Mouse (Mus musculus) MEL (cell line): Measurements from ENCODE around the gene Exog.

Experiments
- CTCF ChIP-seq, 3 experiments: IDR thresholded peaks in 2 of 3; conservative IDR thresholded peaks in 1 of 3; 2 replicates each; pipeline ENCODE4 v1.5.1; 2011 to 2012; ENCODE audit warnings: low read length in 3 of 3, low read depth in 2 of 3, mild to moderate bottlenecking in 2 of 3, improper control_type of control experiment in 1 of 3, inconsistent platforms in 1 of 3, mixed read lengths in 1 of 3, moderate library complexity in 1 of 3; ENCODE audit not compliant: control insufficient read depth in 1 of 3, insufficient read depth in 1 of 3, poor library complexity in 1 of 3, severe bottlenecking in 1 of 3
- EP300 ChIP-seq, 2 experiments: IDR thresholded peaks; 2 replicates each; pipeline ENCODE4 v1.6.1; 2011; ENCODE audit warnings: improper control_type of control experiment in 2 of 2, low read length in 2 of 2, low read depth in 1 of 2, mild to moderate bottlenecking in 1 of 2
- POLR2A ChIP-seq, 2 experiments: IDR thresholded peaks; 2 replicates each; pipeline ENCODE4 v1.6.1; 2011 to 2012; ENCODE audit warnings: low read length in 2 of 2, mild to moderate bottlenecking in 2 of 2, control low read depth in 1 of 2, improper control_type of control experiment in 1 of 2, low read depth in 1 of 2, moderate library complexity in 1 of 2; ENCODE audit not compliant: control insufficient read depth in 1 of 2, insufficient read depth in 1 of 2, poor library complexity in 1 of 2
- POLR2AphosphoS5 ChIP-seq: IDR thresholded peaks from 2 replicates; pipeline ENCODE4 v1.6.1; 2012; ENCODE audit warnings: low read depth, borderline replicate concordance, mild to moderate bottlenecking, inconsistent platforms, low read length, moderate library complexity, mixed read lengths
- RAD21 ChIP-seq: IDR thresholded peaks from 2 replicates; pipeline ENCODE4 v1.6.1; 2011; ENCODE audit warnings: mild to moderate bottlenecking, low read depth, low read length, improper control_type of control experiment
- SIN3A ChIP-seq: IDR thresholded peaks from 2 replicates; pipeline ENCODE4 v1.6.1; 2012; ENCODE audit warnings: low read length, improper control_type of control experiment, inconsistent platforms
- TAL1 ChIP-seq: IDR thresholded peaks from 2 replicates; pipeline ENCODE4 v1.6.1; 2012; ENCODE audit warnings: mild to moderate bottlenecking, inconsistent platforms, low read length, moderate library complexity, mixed read lengths
- USF1 ChIP-seq: IDR thresholded peaks from 2 replicates; pipeline ENCODE4 v1.6.1; 2014; ENCODE audit warnings: low read depth, mild to moderate bottlenecking, inconsistent platforms, low read length, improper control_type of control experiment, moderate library complexity
- USF2 ChIP-seq, 2 experiments: IDR thresholded peaks; 2 replicates each; pipeline ENCODE4 v1.6.1; 2011 to 2012; ENCODE audit warnings: improper control_type of control experiment in 2 of 2, low read length in 2 of 2, borderline replicate concordance in 1 of 2, inconsistent platforms in 1 of 2, low read depth in 1 of 2, mild to moderate bottlenecking in 1 of 2; ENCODE audit not compliant: insufficient read depth in 1 of 2

GRCm38 (mm10) chr9:119514986-119515385, 70.2 kb downstream of the Exog start:
- TF ChIP-seq RAD21 (no peak), SIN3A (no peak), CTCF (IDR thresholded peaks at IDR 0.05 in 2 of 3, conservative IDR thresholded peaks at IDR 0.05 in 1 of 3; ENCODE audit: control insufficient read depth in 1 of 3, insufficient read depth in 1 of 3, low read depth in 2 of 3, low read length in 3 of 3, poor library complexity in 1 of 3, severe bottlenecking in 1 of 3) (no peak), USF2 (IDR thresholded peaks at IDR 0.05; ENCODE audit: borderline replicate concordance in 1 of 2, insufficient read depth in 1 of 2, low read depth in 1 of 2, low read length in 2 of 2) (no peak), EP300 (IDR thresholded peaks at IDR 0.05; ENCODE audit: low read depth in 1 of 2, low read length in 2 of 2) (no peak), USF1 (no peak), POLR2A (IDR thresholded peaks at IDR 0.05; ENCODE audit: control insufficient read depth in 1 of 2, insufficient read depth in 1 of 2, low read depth in 1 of 2, low read length in 2 of 2, poor library complexity in 1 of 2) (no peak), POLR2AphosphoS5 (no peak), TAL1 (no peak)
